14 mouse cellular contexts compared by ENCODE assay signal in genomic region chr13:97312420-97313370, GRCm38 (mm10).
DNase-seq lines count a peak whose midpoint lies in the region; ATAC-seq and TF ChIP-seq lines count a peak whose summit lies in the region.
"Had no signal": no experiment of that assay in that cellular context is flagged by ENCODE, and none has a peak within 500 bp of the region (broad histone marks: within the 10 kb centered on the region; RNA-seq: fewer than 3 reads in every experiment).

No protein-coding gene starts in this region.

- H3K27ac ChIP-seq in heart, embryonic 10.5 days, result 0 out of 2 replicates have a peak overlapping the region, but pooled peaks have one; percentile 23
- H3K27ac ChIP-seq in kidney, embryonic 15.5 days, result no peak overlapping the region
- H3K27ac ChIP-seq in stomach, postnatal 0 days (replicated peaks), result no peak overlapping the region
- H3K27ac ChIP-seq: liver, embryonic 13.5 days had no signal

- H3K4me3 ChIP-seq in heart, embryonic 10.5 days, result no peak overlapping the region
- H3K4me3 ChIP-seq in kidney, embryonic 15.5 days (replicated peaks), result no peak overlapping the region
- H3K4me3 ChIP-seq in stomach, postnatal 0 days (ENCODE audit: low read depth, low read length), result no peak overlapping the region
- H3K4me3 ChIP-seq: liver, embryonic 13.5 days; myocyte had no signal

- no peak overlapping the region for H3K9ac ChIP-seq in kidney, embryonic 15.5 days
- H3K9ac ChIP-seq in stomach, postnatal 0 days (ENCODE audit: low read length), result no peak overlapping the region
- H3K9ac ChIP-seq: liver, embryonic 13.5 days had no signal

- 73% methylated on average over 16 of the region's 16 CpGs for WGBS in heart, embryonic 10.5 days
- 72% methylated on average over 16 of the region's 16 CpGs for WGBS in kidney, embryonic 15.5 days
- 72% methylated on average over 16 of the region's 16 CpGs for WGBS in stomach, postnatal 0 days

- DNase-seq in heart, embryonic 10.5 days (ENCODE audit: low spot score), result no peak
- DNase-seq in heart, adult 8-10 months (ENCODE audit: low spot score), result no peak
- no peak for DNase-seq in kidney, adult 11 months
- DNase-seq in retina, postnatal 1 day, result peak; percentile 52
- no peak for DNase-seq in retina, embryonic 14.5 days (ENCODE audit: low spot score)
- no peak for DNase-seq in stomach, postnatal 0 days (ENCODE audit: low spot score)
- DNase-seq: gastrocnemius, postnatal 14 days; layer of hippocampus, postnatal 36 days; liver, embryonic 13.5 days; lung, postnatal 4 days; spleen, adult 18-20 months had no signal

- no peaks in the 10 kb centered on the region for H3K36me3 ChIP-seq in heart, embryonic 10.5 days
- no peaks in the 10 kb centered on the region for H3K36me3 ChIP-seq in kidney, embryonic 15.5 days
- H3K36me3 ChIP-seq in stomach, postnatal 0 days (ENCODE audit: control insufficient read depth, insufficient read depth, low read length), result no peaks in the 10 kb centered on the region
- H3K36me3 ChIP-seq: liver, embryonic 13.5 days had no signal

- ATAC-seq in kidney, embryonic 15.5 days (replicated peaks; ENCODE audit: low FRiP score), result no peak
- ATAC-seq in stomach, postnatal 0 days (ENCODE audit: low FRiP score, low TSS enrichment), result peak; percentile 8; the same call in 1 of the 2 replicates
- no peak for ATAC-seq in megakaryocyte progenitor cell, adult 5-6 weeks (replicated peaks; ENCODE audit: poor library complexity)

- TF ChIP-seq CTCF in stomach, postnatal 0 days (IDR thresholded peaks at IDR 0.05; ENCODE audit: low read depth), result no peak

- no peak for TF ChIP-seq EP300 in stomach, postnatal 0 days (optimal IDR thresholded peaks at IDR 0.05)

- H3K27me3 ChIP-seq in heart, embryonic 10.5 days (ENCODE audit: insufficient read depth, poor library complexity, severe bottlenecking), result 0 out of 2 replicates have a peak, but pooled peaks cover 6% of the 10 kb centered on the region
- 0 out of 2 replicates have a peak, but pooled peaks cover 3% of the 10 kb centered on the region for H3K27me3 ChIP-seq in kidney, embryonic 15.5 days
- H3K27me3 ChIP-seq in stomach, postnatal 0 days (ENCODE audit: control insufficient read depth, insufficient read depth, low read length), result no peaks in the 10 kb centered on the region
- H3K27me3 ChIP-seq: liver, embryonic 13.5 days had no signal

- H3K4me1 ChIP-seq in heart, embryonic 10.5 days, result peaks cover 43% of the 10 kb centered on the region
- peaks cover 49% of the 10 kb centered on the region for H3K4me1 ChIP-seq in kidney, embryonic 15.5 days
- 0 out of 2 replicates have a peak, but pooled peaks cover 7% of the 10 kb centered on the region for H3K4me1 ChIP-seq in stomach, postnatal 0 days (replicated peaks; ENCODE audit: control insufficient read depth, insufficient read depth)

- H3K9me3 ChIP-seq in heart, embryonic 10.5 days, result no peaks in the 10 kb centered on the region
- H3K9me3 ChIP-seq in kidney, embryonic 15.5 days (replicated peaks), result no peaks in the 10 kb centered on the region
- H3K9me3 ChIP-seq in stomach, postnatal 0 days (ENCODE audit: control insufficient read depth, low read length), result no peaks in the 10 kb centered on the region
- H3K9me3 ChIP-seq: liver, embryonic 13.5 days had no signal

- H3K4me2 ChIP-seq in kidney, embryonic 15.5 days, result 0 out of 2 replicates have a peak overlapping the region, but pooled peaks have one; percentile 7
- no peak overlapping the region for H3K4me2 ChIP-seq in stomach, postnatal 0 days (replicated peaks; ENCODE audit: low read depth)
- H3K4me2 ChIP-seq: liver, embryonic 13.5 days had no signal
